Mouse (Mus musculus): Measurements from ENCODE around the gene Dgka. TPM values are rescaled to one million over a fixed set of nuclear protein-coding genes. Genes with fewer than 3 reads are reported as not detected.
A peak's percentile ranks its signal among the peaks of the same experiment; 100 is the strongest.
"Not testable (repeated sequence)": the region's sequence is repeated elsewhere in the genome, so short reads cannot be mapped to it uniquely, and the experiment has no call there.

Dgka gene
- polyA plus RNA-seq, 1 experiment, result 14.6 TPM

GRCm38 (mm10) chr10:128740296-128740695 lies 4.4 kb downstream of the Dgka start:
- TF ChIP-seq POLR2A (IDR thresholded peaks at IDR 0.05; ENCODE audit: low read depth, low read length), result no peak
- no peak for TF ChIP-seq CTCF (IDR thresholded peaks at IDR 0.05; ENCODE audit: borderline replicate concordance, insufficient read depth, low read length)
- H3K27ac ChIP-seq (ENCODE audit: insufficient read depth, low read length), result no peak overlapping the region
- H3K4me1 ChIP-seq (ENCODE audit: control insufficient read depth, insufficient read depth, low read length), result peaks cover 3% of the 10 kb centered on the region; the same call in 1 of the 2 replicates
- H3K4me3 ChIP-seq (ENCODE audit: insufficient read depth, low read length), result no peak overlapping the region

GRCm38 (mm10) chr10:128737435-128737834 lies 7.2 kb downstream of the Dgka start:
- TF ChIP-seq CTCF (IDR thresholded peaks at IDR 0.05; ENCODE audit: borderline replicate concordance, insufficient read depth, low read length) (no peak), POLR2A (IDR thresholded peaks at IDR 0.05; ENCODE audit: low read depth, low read length) (no peak)
- H3K4me3 ChIP-seq (ENCODE audit: insufficient read depth, low read length), result no peak overlapping the region

GRCm38 (mm10) chr10:128731992-128732391 lies 12.7 kb downstream of the Dgka start:
- no peaks in the 10 kb centered on the region; the same call in 1 of the 2 replicates for H3K4me1 ChIP-seq (ENCODE audit: control insufficient read depth, insufficient read depth, low read length)
- TF ChIP-seq CTCF (IDR thresholded peaks at IDR 0.05; ENCODE audit: borderline replicate concordance, insufficient read depth, low read length) (no peak), POLR2A (IDR thresholded peaks at IDR 0.05; ENCODE audit: low read depth, low read length) (no peak)
- no peak overlapping the region for H3K27ac ChIP-seq (ENCODE audit: insufficient read depth, low read length)
- no peak overlapping the region for H3K4me3 ChIP-seq (ENCODE audit: insufficient read depth, low read length)

More at GRCm38 (mm10) chr10:128737435-128737834, 7.2 kb downstream of the Dgka start:
- H3K27ac ChIP-seq (ENCODE audit: insufficient read depth, low read length), result no peak overlapping the region
- no peaks in the 10 kb centered on the region for H3K4me1 ChIP-seq (ENCODE audit: control insufficient read depth, insufficient read depth, low read length)

- TF ChIP-seq CTCF (IDR thresholded peaks at IDR 0.05; ENCODE audit: borderline replicate concordance, insufficient read depth, low read length) (peak; percentile 85; the same call in 1 of the 2 replicates), POLR2A (IDR thresholded peaks at IDR 0.05; ENCODE audit: low read depth, low read length) (no peak)
- H3K4me3 ChIP-seq (ENCODE audit: insufficient read depth, low read length), result no peak overlapping the region
Observed at GRCm38 (mm10) chr10:128731002-128731433, 13.6 kb downstream of the Dgka start.

GRCm38 (mm10) chr10:128728059-128728458 lies 16.6 kb downstream of the Dgka start:
- TF ChIP-seq CTCF (IDR thresholded peaks at IDR 0.05; ENCODE audit: borderline replicate concordance, insufficient read depth, low read length) (no peak), POLR2A (IDR thresholded peaks at IDR 0.05; ENCODE audit: low read depth, low read length) (no peak)
- H3K27ac ChIP-seq (ENCODE audit: insufficient read depth, low read length), result no peak overlapping the region
- no peak overlapping the region for H3K4me3 ChIP-seq (ENCODE audit: insufficient read depth, low read length)
- H3K4me1 ChIP-seq (ENCODE audit: control insufficient read depth, insufficient read depth, low read length), result no peaks in the 10 kb centered on the region; the same call in 1 of the 2 replicates

More at GRCm38 (mm10) chr10:128731002-128731433, 13.6 kb downstream of the Dgka start:
- H3K4me1 ChIP-seq (ENCODE audit: control insufficient read depth, insufficient read depth, low read length), result no peaks in the 10 kb centered on the region; the same call in 1 of the 2 replicates
- H3K27ac ChIP-seq (ENCODE audit: insufficient read depth, low read length), result no peak overlapping the region

GRCm38 (mm10) chr10:128725466-128725865 lies 19.2 kb downstream of the Dgka start:
- H3K4me3 ChIP-seq (ENCODE audit: insufficient read depth, low read length); H3K27ac ChIP-seq (ENCODE audit: insufficient read depth, low read length); H3K4me1 ChIP-seq (ENCODE audit: control insufficient read depth, insufficient read depth, low read length): not testable (repeated sequence)

GRCm38 (mm10) chr10:128715559-128716537 lies 28.8 kb downstream of the Dgka start:
- no peak overlapping the region for H3K27ac ChIP-seq (ENCODE audit: insufficient read depth, low read length)
- H3K4me3 ChIP-seq (ENCODE audit: insufficient read depth, low read length), result no peak overlapping the region
- no peaks in the 10 kb centered on the region for H3K4me1 ChIP-seq (ENCODE audit: control insufficient read depth, insufficient read depth, low read length)
- no peak for TF ChIP-seq POLR2A (IDR thresholded peaks at IDR 0.05; ENCODE audit: low read depth, low read length)
- TF ChIP-seq CTCF (IDR thresholded peaks at IDR 0.05; ENCODE audit: borderline replicate concordance, insufficient read depth, low read length), result no peak

GRCm38 (mm10) chr10:128711318-128711717 lies 33.3 kb downstream of the Dgka start:
- not testable (repeated sequence) for H3K4me1 ChIP-seq (ENCODE audit: control insufficient read depth, insufficient read depth, low read length); H3K27ac ChIP-seq (ENCODE audit: insufficient read depth, low read length); H3K4me3 ChIP-seq (ENCODE audit: insufficient read depth, low read length)

- no peak for TF ChIP-seq CTCF (IDR thresholded peaks at IDR 0.05; ENCODE audit: borderline replicate concordance, insufficient read depth, low read length)
- TF ChIP-seq POLR2A (IDR thresholded peaks at IDR 0.05; ENCODE audit: low read depth, low read length), result no peak
- Histone ChIP-seq H3K27ac (ENCODE audit: insufficient read depth, low read length) (no peak overlapping the region), H3K4me3 (ENCODE audit: insufficient read depth, low read length) (no peak overlapping the region), H3K4me1 (ENCODE audit: control insufficient read depth, insufficient read depth, low read length) (no peaks in the 10 kb centered on the region)
Observed at GRCm38 (mm10) chr10:128705317-128705693, 39.4 kb downstream of the Dgka start.
